In the genomic region with DNA sequence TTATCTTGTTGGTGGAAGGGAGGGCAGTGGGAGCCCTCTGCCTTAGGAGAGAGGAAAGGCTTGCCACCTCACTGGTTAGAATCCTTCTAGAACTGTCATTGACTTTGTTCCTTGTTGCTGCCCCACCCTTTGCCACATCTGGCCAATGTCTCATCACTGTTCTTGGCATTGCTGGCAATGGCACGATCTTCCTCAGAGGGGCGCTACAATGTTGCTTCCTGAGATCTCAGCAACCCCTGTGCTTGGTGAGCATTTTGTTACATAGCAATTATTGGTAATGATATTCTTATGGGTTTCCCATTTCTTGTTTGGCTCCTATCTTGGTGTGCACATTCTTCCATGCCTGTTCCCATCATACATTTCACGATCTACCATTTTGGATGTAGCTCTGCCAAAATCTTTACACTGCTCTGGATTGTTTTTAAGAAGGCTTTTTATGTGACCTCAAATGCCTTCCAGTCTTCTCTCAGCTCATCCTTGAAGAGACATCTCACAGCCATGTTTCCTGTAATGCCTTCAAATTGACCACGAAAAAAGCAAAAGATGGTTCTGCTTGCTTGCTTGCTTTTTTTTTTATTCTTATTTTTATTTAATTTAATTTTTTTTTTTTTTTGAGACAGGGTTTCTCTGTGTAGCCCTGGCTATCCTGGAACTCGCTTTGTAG, we compare ENCODE assay signal across 8 mouse cellular contexts. TPM values are rescaled to one million over a fixed set of nuclear protein-coding genes. Genes with fewer than 3 reads are reported as not detected.
DNase-seq lines count a peak whose midpoint lies in the region; ATAC-seq lines count a peak whose summit lies in the region.

Gene Ehd3 (plus strand): TSS at position 614 of the 664 bp plus-strand sequence.

- H3K4me2 ChIP-seq in kidney, embryonic 15.5 days = peak within 1 kb of the TSS; percentile 87
- peak within 1 kb of the TSS; percentile 84 for H3K4me2 ChIP-seq in forebrain, embryonic 16.5 days (ENCODE audit: low read length)
- peak within 1 kb of the TSS; percentile 77 for H3K4me2 ChIP-seq in limb, embryonic 12.5 days
- H3K4me2 ChIP-seq in stomach, embryonic 16.5 days (ENCODE audit: low read depth, low read length) = peak within 1 kb of the TSS; percentile 83

- WGBS in kidney, embryonic 15.5 days = 87% methylated on average over 5 of the region's 5 CpGs
- 87% methylated on average over 5 of the region's 5 CpGs for WGBS in forebrain, embryonic 16.5 days
- 93% methylated on average over 5 of the region's 5 CpGs for WGBS in limb, embryonic 12.5 days
- WGBS in stomach, embryonic 16.5 days = 82% methylated on average over 5 of the region's 5 CpGs

- H3K4me3 ChIP-seq in kidney, embryonic 15.5 days (replicated peaks) = peak within 1 kb of the TSS; percentile 64
- peak within 1 kb of the TSS; percentile 71 for H3K4me3 ChIP-seq in forebrain, embryonic 16.5 days (replicated peaks; ENCODE audit: low read length)
- H3K4me3 ChIP-seq in limb, embryonic 12.5 days (replicated peaks) = peak within 1 kb of the TSS; percentile 57
- H3K4me3 ChIP-seq in stomach, embryonic 16.5 days (replicated peaks; ENCODE audit: low read length) = peak within 1 kb of the TSS; percentile 61

- H3K4me1 ChIP-seq in kidney, embryonic 15.5 days = peaks cover 17% of the 10 kb centered on the region
- peaks cover 12% of the 10 kb centered on the region for H3K4me1 ChIP-seq in forebrain, embryonic 16.5 days (replicated peaks; ENCODE audit: control insufficient read depth, insufficient read depth, low read length)
- peaks cover 8% of the 10 kb centered on the region; the same call in 1 of the 2 replicates for H3K4me1 ChIP-seq in limb, embryonic 12.5 days (replicated peaks)
- H3K4me1 ChIP-seq in stomach, embryonic 16.5 days (ENCODE audit: control insufficient read depth, insufficient read depth, low read length) = peaks cover 2% of the 10 kb centered on the region

- H3K27me3 ChIP-seq in kidney, embryonic 15.5 days = peaks cover 3% of the 10 kb centered on the region; the same call in 1 of the 2 replicates
- H3K27me3 ChIP-seq in forebrain, embryonic 16.5 days (replicated peaks; ENCODE audit: control insufficient read depth, insufficient read depth, low read length) = no peaks in the 10 kb centered on the region
- no peaks in the 10 kb centered on the region for H3K27me3 ChIP-seq in limb, embryonic 12.5 days
- H3K27me3 ChIP-seq in stomach, embryonic 16.5 days (ENCODE audit: control insufficient read depth, insufficient read depth, low read length) = no peaks in the 10 kb centered on the region

- no peaks in the 10 kb centered on the region for H3K9me3 ChIP-seq in kidney, embryonic 15.5 days (replicated peaks)
- H3K9me3 ChIP-seq in forebrain, embryonic 16.5 days (ENCODE audit: control insufficient read depth, low read length) = no peaks in the 10 kb centered on the region
- no peaks in the 10 kb centered on the region for H3K9me3 ChIP-seq in limb, embryonic 12.5 days
- H3K9me3 ChIP-seq in stomach, embryonic 16.5 days (replicated peaks; ENCODE audit: control insufficient read depth, low read length) = no peaks in the 10 kb centered on the region

- H3K36me3 ChIP-seq in kidney, embryonic 15.5 days = no peaks in the 10 kb centered on the region
- no peaks in the 10 kb centered on the region for H3K36me3 ChIP-seq in forebrain, embryonic 16.5 days (ENCODE audit: control insufficient read depth, insufficient read depth)
- no peaks in the 10 kb centered on the region for H3K36me3 ChIP-seq in limb, embryonic 12.5 days
- H3K36me3 ChIP-seq in stomach, embryonic 16.5 days (ENCODE audit: control insufficient read depth, insufficient read depth, low read length) = no peaks in the 10 kb centered on the region

- no peak within 1 kb of the TSS for H3K27ac ChIP-seq in kidney, embryonic 15.5 days
- H3K27ac ChIP-seq in forebrain, embryonic 16.5 days (ENCODE audit: low read length) = peak within 1 kb of the TSS; percentile 81
- no peak within 1 kb of the TSS for H3K27ac ChIP-seq in limb, embryonic 12.5 days
- no peak within 1 kb of the TSS for H3K27ac ChIP-seq in stomach, embryonic 16.5 days (ENCODE audit: low read length)

- peak within 1 kb of the TSS; percentile 51 for H3K9ac ChIP-seq in kidney, embryonic 15.5 days
- peak within 1 kb of the TSS; percentile 79 for H3K9ac ChIP-seq in forebrain, embryonic 16.5 days (replicated peaks; ENCODE audit: low read depth, low read length)
- H3K9ac ChIP-seq in limb, embryonic 12.5 days (replicated peaks) = peak within 1 kb of the TSS; percentile 66
- H3K9ac ChIP-seq in stomach, embryonic 16.5 days (ENCODE audit: low read length) = peak within 1 kb of the TSS; percentile 71

- ATAC-seq in kidney, embryonic 15.5 days (replicated peaks; ENCODE audit: low FRiP score) = no peak
- no peak for ATAC-seq in forebrain, embryonic 16.5 days
- ATAC-seq in limb, embryonic 12.5 days (ENCODE audit: insufficient number of reproducible peaks, insufficient read depth, low FRiP score, low TSS enrichment, low read depth) = no peak
- no peak for ATAC-seq in stomach, embryonic 16.5 days (ENCODE audit: insufficient read depth, low FRiP score)

- no peak for DNase-seq in kidney, adult 18-20 months
- DNase-seq in adrenal gland, adult 2 months = no peak
- no peak for DNase-seq in cerebellum, adult 11-12 months
- no peak for DNase-seq in frontal cortex, postnatal 14 days (ENCODE audit: low spot score in 2 of 2)

RNA-seq across cellular contexts. Expression of gene Ehd3, which starts in this region (rescaled TPM):
- polyA plus RNA-seq in kidney, embryonic 15.5 days (2015; fragmentation: Nextera tagmentation; extraction: Ambion mirVana) = 18.2 and 21.3 TPM in 2 replicates
- total RNA-seq in adrenal gland, adult 2 months (2021) = 10 to 100 TPM; 63.3 to 87.7 TPM
- 29.3 and 34.2 TPM in 2 replicates for polyA plus RNA-seq in adrenal gland, adult 2 months (2012; rRNA removed)
- polyA plus RNA-seq in forebrain, embryonic 16.5 days (2015; fragmentation: Nextera tagmentation; extraction: Ambion mirVana) = 12.2 and 12.8 TPM in 2 replicates
- polyA plus RNA-seq in limb, embryonic 12.5 days (2016; fragmentation: Nextera tagmentation; extraction: Ambion mirVana) = 6.4 and 8.1 TPM in 2 replicates
- 4.7 and 5.3 TPM in 2 replicates for polyA plus RNA-seq in stomach, embryonic 16.5 days (2015; fragmentation: Nextera tagmentation; extraction: Ambion mirVana)
